Mouse (Mus musculus) hindbrain, postnatal 0 days (tissue): ENCODE measurements around the gene Epc2. TPM values are rescaled to one million over a fixed set of nuclear protein-coding genes. Genes with fewer than 3 reads are reported as not detected.

Experiments used
- ATAC-seq: fragments of 200-750 bp; cut with Nextera tagmentation; 2 replicates; pipeline ENCODE4 v1.8.0; 2017; ENCODE audit warnings: mild to moderate bottlenecking, moderate TSS enrichment, moderate library complexity
- DNase-seq: peaks from one replicate; pipeline ENCODE4 v3.0.0-alpha.2; 2015; ENCODE audit warnings: low spot score
- H3K27ac ChIP-seq: fragments of 300-500 bp; sonication (generic); 2 replicates; pipeline ENCODE4 v1.5.1; 2014; ENCODE audit warnings: mild to moderate bottlenecking
- H3K27me3 ChIP-seq: fragments of 300-500 bp; sonication (generic); 2 replicates; pipeline ENCODE4 v1.6.1; 2014; ENCODE audit warnings: low read length, mixed read lengths; ENCODE audit not compliant: insufficient read depth
- H3K36me3 ChIP-seq: fragments of 300-500 bp; sonication (generic); 2 replicates; pipeline ENCODE4 v1.6.1; 2014; ENCODE audit warnings: low read length, mixed read lengths; ENCODE audit not compliant: insufficient read depth
- H3K4me1 ChIP-seq: fragments of 300-500 bp; sonication (generic); 2 replicates; pipeline ENCODE4 v1.6.1; 2014; ENCODE audit warnings: antibody characterized with exemption, low read length, mixed read lengths; ENCODE audit not compliant: insufficient read depth
- H3K4me2 ChIP-seq: fragments of 300-500 bp; sonication (generic); 2 replicates; pipeline ENCODE4 v1.6.1; 2014; ENCODE audit warnings: low read depth, mild to moderate bottlenecking, low read length, moderate library complexity, mixed read lengths
- H3K4me3 ChIP-seq: fragments of 300-500 bp; sonication (generic); 2 replicates; pipeline ENCODE4 v1.5.1; 2014; ENCODE audit warnings: low read length
- H3K9ac ChIP-seq: fragments of 300-500 bp; sonication (generic); replicated peaks from 2 replicates; pipeline ENCODE4 v1.6.1; 2014; ENCODE audit warnings: mild to moderate bottlenecking, low read length, moderate library complexity, mixed read lengths
- H3K9me3 ChIP-seq: fragments of 300-500 bp; sonication (generic); 2 replicates; pipeline ENCODE4 v1.6.1; 2016; ENCODE audit warnings: low read length, mixed read lengths
- CTCF ChIP-seq: IDR thresholded peaks from 2 replicates; pipeline ENCODE4 v1.5.1; 2016; ENCODE audit warnings: antibody characterized with exemption, control low read depth, low read depth
- WGBS: fragments of 180-500 bp; shearing (Covaris S2); extraction: QIAGEN DNeasy Blood & Tissue Kit; methylation state at CpG from one replicate; pipeline ENCODE4 v1.1.7; 2014; 5-methylcytosine and 5-hydroxymethylcytosine counted together
- polyA plus RNA-seq: library from polyadenylated mRNA; unstranded; fragments of >200 nt; fragmentation: Nextera tagmentation; extraction: Ambion mirVana; gene quantifications from 2 replicates; pipeline ENCODE4 v1.2.1, GENCODE M21; 2015
- total RNA-seq: library from RNA; depleted of rRNA; stranded (reverse); fragments of >200 nt; gene quantifications from 2 replicates; pipeline ENCODE4 v1.2.3, GENCODE M21; 2014

The Epc2 gene
- total and polyA plus RNA-seq, 2 experiments from 2014 or later, result 7.8 to 28.6 TPM

GRCm38 (mm10) chr2:49510832-49511231, 59.5 kb downstream of the Epc2 start:
- Histone ChIP-seq H3K4me2 (no peak overlapping the region), H3K4me1 (no peaks in the 10 kb centered on the region), H3K9me3 (no peaks in the 10 kb centered on the region), H3K36me3 (no peaks in the 10 kb centered on the region), H3K9ac (no peak overlapping the region), H3K27me3 (no peaks in the 10 kb centered on the region), H3K27ac (no peak overlapping the region), H3K4me3 (no peak overlapping the region)
- ATAC-seq (no peak), DNase-seq (no peak)
- 11% methylated on average over 1 of the region's 1 CpGs for WGBS
- no peak for TF ChIP-seq CTCF

DNA sequence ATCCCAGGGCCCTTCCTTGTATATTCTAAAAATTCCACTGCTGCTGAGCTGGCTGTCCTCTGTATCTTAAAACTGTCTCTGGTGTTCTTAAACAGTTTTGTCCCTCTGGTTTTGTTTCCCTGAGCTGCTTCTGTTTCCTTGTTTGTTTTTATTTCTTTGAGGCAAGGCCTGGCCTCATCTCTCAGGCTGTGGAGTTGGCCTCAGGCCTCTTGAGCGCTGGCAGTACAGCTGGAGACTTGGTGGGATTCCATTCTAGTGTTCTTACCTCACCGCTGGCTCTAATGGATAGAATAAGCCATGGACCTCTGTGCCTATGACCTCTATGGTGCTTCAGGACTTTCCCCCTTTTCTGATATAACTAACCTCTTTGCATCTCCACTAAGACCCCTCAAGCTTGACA, 64.7 kb downstream of the Epc2 start:
- no peak for ATAC-seq
- Histone ChIP-seq H3K4me1 (no peaks in the 10 kb centered on the region), H3K36me3 (no peaks in the 10 kb centered on the region), H3K27ac (no peak overlapping the region), H3K9ac (no peak overlapping the region), H3K4me2 (no peak overlapping the region), H3K9me3 (no peaks in the 10 kb centered on the region), H3K27me3 (no peaks in the 10 kb centered on the region), H3K4me3 (no peak overlapping the region)
- 90% methylated on average over 2 of the region's 2 CpGs for WGBS
- no peak for TF ChIP-seq CTCF
- no peak for DNase-seq

- no peak overlapping the region for H3K9ac ChIP-seq
- H3K4me3 ChIP-seq, result no peak overlapping the region
- 75% methylated on average over 2 of the region's 2 CpGs for WGBS
- no peaks in the 10 kb centered on the region for H3K4me1 ChIP-seq
- H3K4me2 ChIP-seq, result no peak overlapping the region
- H3K27me3 ChIP-seq, result no peaks in the 10 kb centered on the region
- no peak for TF ChIP-seq CTCF
- H3K27ac ChIP-seq, result no peak overlapping the region
- no peaks in the 10 kb centered on the region for H3K9me3 ChIP-seq
- no peak for ATAC-seq
- DNase-seq, result peak; percentile 23
- H3K36me3 ChIP-seq, result no peaks in the 10 kb centered on the region
Measured at GRCm38 (mm10) chr2:49520409-49520808, 69.1 kb downstream of the Epc2 start.

DNA sequence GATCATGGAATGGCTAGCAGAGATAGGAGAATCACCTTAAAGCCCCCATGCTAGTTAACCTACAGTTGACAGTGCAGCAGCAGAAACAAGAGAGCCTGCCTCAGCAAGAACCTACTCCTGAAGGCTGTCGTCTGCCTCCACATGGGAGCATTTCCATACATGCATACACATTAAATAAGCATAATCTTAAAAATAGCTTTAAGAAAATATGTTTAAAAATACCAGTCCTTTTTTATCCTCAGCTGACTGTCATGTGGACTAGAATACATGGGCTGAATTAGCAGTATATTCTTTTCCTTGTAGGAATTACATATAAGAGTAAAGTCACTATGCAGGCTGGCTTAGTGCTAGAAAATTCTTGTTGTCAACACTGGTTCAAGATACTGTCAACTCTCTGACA, 69.7 kb downstream of the Epc2 start:
- DNase-seq, result no peak
- Histone ChIP-seq H3K4me3 (no peak overlapping the region), H3K9me3 (no peaks in the 10 kb centered on the region), H3K36me3 (no peaks in the 10 kb centered on the region), H3K4me2 (no peak overlapping the region), H3K4me1 (no peaks in the 10 kb centered on the region), H3K9ac (no peak overlapping the region), H3K27ac (no peak overlapping the region), H3K27me3 (no peaks in the 10 kb centered on the region)
- no peak for ATAC-seq
- 54% methylated on average over 1 of the region's 1 CpGs for WGBS
- TF ChIP-seq CTCF, result no peak

DNA sequence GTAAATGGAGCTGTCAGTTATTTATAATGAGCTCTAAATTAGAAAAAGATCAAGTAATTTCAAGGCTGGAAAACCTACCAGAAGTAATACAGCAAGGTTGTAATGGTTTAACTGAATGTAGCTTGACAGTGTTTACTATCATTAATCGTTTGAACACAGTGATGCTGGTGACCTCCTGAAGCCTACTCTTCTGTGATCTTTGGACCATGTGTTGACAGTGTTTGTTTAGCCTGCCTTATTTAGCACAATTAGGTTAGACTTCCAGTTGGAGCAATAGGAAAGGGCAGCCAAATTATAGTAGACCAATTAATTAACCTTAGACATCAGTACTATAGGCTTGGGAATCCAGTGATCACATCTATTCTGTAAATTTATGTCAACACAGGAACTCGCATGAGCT, 70.3 kb downstream of the Epc2 start:
- Histone ChIP-seq H3K27me3 (no peaks in the 10 kb centered on the region), H3K4me1 (no peaks in the 10 kb centered on the region), H3K9ac (no peak overlapping the region), H3K36me3 (no peaks in the 10 kb centered on the region), H3K4me3 (no peak overlapping the region), H3K4me2 (no peak overlapping the region), H3K9me3 (no peaks in the 10 kb centered on the region), H3K27ac (no peak overlapping the region)
- DNase-seq (no peak), ATAC-seq (no peak)
- WGBS, result 82% methylated on average over 2 of the region's 2 CpGs
- TF ChIP-seq CTCF, result no peak

GRCm38 (mm10) chr2:49522578-49522977, 71.3 kb downstream of the Epc2 start:
- no peak for ATAC-seq
- TF ChIP-seq CTCF, result no peak
- WGBS, result 78% methylated on average over 4 of the region's 4 CpGs

GRCm38 (mm10) chr2:49537147-49537546, 85.9 kb downstream of the Epc2 start:
- no peaks in the 10 kb centered on the region for H3K4me1 ChIP-seq
- no peaks in the 10 kb centered on the region for H3K27me3 ChIP-seq
- DNase-seq, result no peak
- no peak for TF ChIP-seq CTCF
- no peaks in the 10 kb centered on the region for H3K9me3 ChIP-seq
- H3K4me3 ChIP-seq, result no peak overlapping the region
- no peak overlapping the region for H3K4me2 ChIP-seq
- H3K9ac ChIP-seq, result no peak overlapping the region
- H3K27ac ChIP-seq, result no peak overlapping the region
- no peak for ATAC-seq
- H3K36me3 ChIP-seq, result peaks cover 9% of the 10 kb centered on the region; the same call in 1 of the 2 replicates
- 89% methylated on average over 6 of the region's 6 CpGs for WGBS

More at GRCm38 (mm10) chr2:49522578-49522977, 71.3 kb downstream of the Epc2 start:
- Histone ChIP-seq H3K9ac (no peak overlapping the region), H3K36me3 (no peaks in the 10 kb centered on the region), H3K4me1 (no peaks in the 10 kb centered on the region), H3K4me3 (no peak overlapping the region), H3K9me3 (no peaks in the 10 kb centered on the region), H3K27ac (no peak overlapping the region), H3K4me2 (no peak overlapping the region), H3K27me3 (no peaks in the 10 kb centered on the region)
- DNase-seq, result no peak
